Mouse (Mus musculus) retina, postnatal 1 day (tissue): Measurements from ENCODE around the gene Cacna1a.

Experiments used
- DNase-seq: peaks from one replicate; pipeline ENCODE4 v3.0.0-alpha.2; 2012

The Cacna1a gene

DNA sequence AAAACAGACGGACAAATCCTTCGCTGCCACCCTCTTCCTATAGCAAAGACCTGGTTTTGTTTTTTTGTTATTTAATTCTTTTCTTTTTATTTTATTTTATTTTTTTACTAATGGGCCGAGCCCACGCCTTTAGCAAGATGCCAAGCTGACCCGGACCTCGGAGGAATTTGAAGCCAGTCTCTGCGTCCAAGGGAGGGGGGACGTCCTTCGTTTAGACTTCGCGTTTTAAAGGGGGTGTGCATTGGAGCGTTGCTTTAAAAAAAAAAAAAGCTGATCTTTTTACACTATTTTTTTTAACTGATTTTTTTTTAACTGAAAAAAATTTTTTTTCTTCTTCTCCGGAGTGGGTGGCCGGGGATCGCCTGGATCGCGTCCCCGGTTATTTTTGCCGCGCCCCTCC, 26.7 kb downstream of the Cacna1a start:
- no peak for DNase-seq

- peak; percentile 59 for DNase-seq
These were observed 27.2 kb downstream of the Cacna1a start for GRCm38 (mm10) chr8:84415378-84415898.

- no peak for DNase-seq
These were observed 27.8 kb downstream of the Cacna1a start for GRCm38 (mm10) chr8:84416041-84416440.

- no peak for DNase-seq
These were observed 28.7 kb downstream of the Cacna1a start for GRCm38 (mm10) chr8:84416915-84417314.

DNA sequence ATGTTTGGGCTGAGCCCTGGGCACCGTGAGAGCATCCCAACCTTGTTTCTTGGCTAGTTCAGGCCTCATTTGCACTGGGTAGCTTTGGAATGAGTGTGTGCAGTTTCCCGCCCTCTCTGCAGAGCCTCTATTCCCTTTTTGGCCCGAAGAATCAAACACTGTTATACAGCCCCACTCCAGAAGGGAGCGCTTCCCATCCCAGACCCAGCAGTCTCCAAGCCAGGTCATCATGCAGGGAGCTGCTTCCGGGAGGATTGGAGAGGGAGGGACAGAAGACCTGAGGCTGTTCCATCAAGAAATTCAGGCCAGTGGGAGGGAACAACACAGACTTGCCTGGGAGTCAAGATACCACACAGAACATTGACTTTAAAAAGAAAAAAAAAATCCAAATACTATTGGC, 29.6 kb downstream of the Cacna1a start:
- peak; percentile 28 for DNase-seq

GRCm38 (mm10) chr8:84424426-84424825, 36.2 kb downstream of the Cacna1a start:
- no peak for DNase-seq

DNA sequence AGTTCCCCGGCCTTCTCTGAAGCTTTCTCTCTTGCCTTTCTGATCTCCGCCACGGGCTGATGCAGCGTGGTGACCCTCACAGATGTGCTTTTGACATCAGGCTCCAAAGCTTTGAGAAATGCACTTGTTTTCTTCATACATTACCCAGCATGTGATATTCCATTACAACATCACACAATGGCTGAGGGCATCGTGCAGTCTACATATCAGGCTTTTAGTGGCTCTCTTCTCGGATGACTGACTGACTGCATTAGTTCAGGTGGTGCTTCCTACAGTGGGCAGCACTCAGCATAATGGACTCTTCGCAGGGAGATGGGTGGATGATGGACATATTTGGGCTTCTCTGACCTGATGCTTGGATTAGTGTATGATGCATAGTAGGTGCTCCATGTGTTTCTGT, 37.8 kb downstream of the Cacna1a start:
- peak; percentile 50 for DNase-seq

DNA sequence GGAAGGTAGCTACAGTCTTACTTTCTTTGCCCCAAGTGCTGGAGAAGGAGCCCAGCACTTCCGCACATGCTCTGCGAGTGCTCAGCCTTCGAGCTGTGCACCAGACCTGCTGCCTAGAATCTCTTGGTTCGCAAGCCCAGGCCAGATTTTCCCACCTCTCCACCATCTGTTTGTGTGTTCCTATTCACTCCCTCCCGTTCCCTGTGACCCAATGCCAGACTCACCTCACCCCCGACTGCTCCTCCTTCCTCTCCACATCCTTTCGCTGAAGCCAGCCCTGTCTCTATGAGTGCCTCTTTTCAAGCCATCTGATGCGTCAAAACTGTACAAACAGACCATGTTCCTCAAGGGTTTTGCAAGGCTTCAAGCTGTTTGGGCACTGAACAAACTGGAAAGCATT, 38.3 kb downstream of the Cacna1a start:
- no peak for DNase-seq

GRCm38 (mm10) chr8:84428034-84428433, 39.8 kb downstream of the Cacna1a start:
- no peak for DNase-seq

- DNase-seq = no peak
These were observed 40.8 kb downstream of the Cacna1a start for GRCm38 (mm10) chr8:84429014-84429413.

- no peak for DNase-seq
These were observed 41.3 kb downstream of the Cacna1a start for GRCm38 (mm10) chr8:84429492-84429891.

DNA sequence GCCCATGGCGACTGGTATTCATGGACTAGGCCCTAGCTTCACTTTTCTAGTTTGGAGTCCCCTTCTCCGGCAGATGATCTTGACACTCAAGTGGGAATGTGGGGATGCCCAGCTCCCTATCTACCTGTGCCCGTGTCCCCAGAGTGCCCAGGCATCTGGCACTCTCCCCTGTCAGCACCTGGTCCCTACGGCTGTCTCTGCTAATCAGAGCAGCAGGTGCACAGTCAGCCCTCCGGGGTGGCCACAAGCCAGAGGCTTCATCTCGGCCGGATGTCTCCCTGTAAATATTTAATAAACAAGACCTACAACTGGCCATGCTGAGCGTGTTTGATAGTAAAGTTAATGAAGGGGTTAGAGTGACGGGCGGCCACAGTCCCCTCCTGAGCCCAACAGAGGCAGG, 47.1 kb downstream of the Cacna1a start:
- no peak for DNase-seq

- DNase-seq = no peak
These were observed 51.6 kb downstream of the Cacna1a start for GRCm38 (mm10) chr8:84439813-84440212.

GRCm38 (mm10) chr8:84442043-84442442, 53.8 kb downstream of the Cacna1a start:
- peak; percentile 50 for DNase-seq

DNA sequence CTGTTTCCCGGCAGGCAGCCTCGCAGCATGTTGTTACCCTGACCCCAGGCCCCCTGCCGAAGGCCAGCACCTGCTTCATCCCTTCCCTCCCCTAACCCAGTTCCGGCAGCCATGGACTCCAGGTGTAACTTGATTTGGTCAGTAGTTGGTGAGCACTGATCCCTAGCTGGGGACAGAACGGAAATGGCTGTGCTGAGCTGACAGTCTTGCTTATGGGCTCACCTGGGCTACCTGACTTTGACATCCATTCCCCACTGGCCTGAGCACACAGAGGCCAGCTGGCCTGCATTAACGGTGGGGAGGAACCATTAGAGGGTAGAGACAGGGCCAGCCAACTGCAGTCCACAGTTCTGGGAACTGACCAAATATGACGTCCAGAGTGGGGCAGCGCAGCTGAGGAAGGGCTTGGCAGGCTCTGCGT, 58.3 kb downstream of the Cacna1a start:
- DNase-seq = no peak

DNA sequence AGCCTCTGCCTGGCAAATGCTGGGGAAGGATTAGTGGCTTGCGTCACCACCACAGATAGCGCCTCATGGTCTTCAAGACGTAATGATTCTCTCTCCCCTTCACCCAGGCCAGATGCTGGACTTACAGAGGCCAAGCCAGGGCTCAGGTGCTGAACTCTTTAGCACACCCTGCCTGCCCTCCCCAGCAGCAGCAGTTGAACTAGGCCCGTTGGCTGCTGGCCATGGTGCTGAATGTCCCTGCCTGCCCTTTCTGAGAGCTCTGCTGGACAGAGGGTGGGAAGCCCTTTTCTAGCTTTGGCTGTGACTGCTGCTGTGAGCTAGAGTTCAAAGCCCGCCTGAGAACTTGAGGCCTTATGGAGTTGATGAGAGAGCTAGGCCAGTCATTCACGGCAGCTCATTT, 66.3 kb downstream of the Cacna1a start:
- peak; percentile 63 for DNase-seq

GRCm38 (mm10) chr8:84458853-84459252, 70.6 kb downstream of the Cacna1a start:
- DNase-seq = no peak

GRCm38 (mm10) chr8:84459276-84459675, 71.0 kb downstream of the Cacna1a start:
- no peak for DNase-seq

GRCm38 (mm10) chr8:84460698-84461097, 72.5 kb downstream of the Cacna1a start:
- DNase-seq = no peak

DNA sequence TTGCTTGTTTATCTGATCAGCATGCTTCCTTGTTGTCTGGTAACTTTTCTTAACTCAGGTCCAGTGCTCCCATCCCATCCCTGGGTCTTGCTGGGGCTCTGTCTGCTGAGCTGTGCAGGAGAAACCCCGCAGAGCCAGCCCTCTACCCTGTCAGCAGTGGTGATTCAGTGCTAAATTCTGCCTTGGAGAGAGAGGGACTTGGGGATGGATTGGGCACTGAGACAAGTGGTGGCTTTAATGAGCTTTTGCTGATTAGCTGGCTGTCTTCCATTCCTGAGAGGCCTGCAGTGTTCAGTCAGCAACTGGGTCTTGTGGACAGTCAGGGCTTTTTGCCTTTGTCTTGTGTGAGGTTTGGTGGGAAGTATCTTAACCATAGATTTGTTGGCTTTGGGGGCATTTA, 78.7 kb downstream of the Cacna1a start:
- DNase-seq = no peak

- no peak for DNase-seq
These were observed 80.8 kb downstream of the Cacna1a start for GRCm38 (mm10) chr8:84469076-84469475.

DNA sequence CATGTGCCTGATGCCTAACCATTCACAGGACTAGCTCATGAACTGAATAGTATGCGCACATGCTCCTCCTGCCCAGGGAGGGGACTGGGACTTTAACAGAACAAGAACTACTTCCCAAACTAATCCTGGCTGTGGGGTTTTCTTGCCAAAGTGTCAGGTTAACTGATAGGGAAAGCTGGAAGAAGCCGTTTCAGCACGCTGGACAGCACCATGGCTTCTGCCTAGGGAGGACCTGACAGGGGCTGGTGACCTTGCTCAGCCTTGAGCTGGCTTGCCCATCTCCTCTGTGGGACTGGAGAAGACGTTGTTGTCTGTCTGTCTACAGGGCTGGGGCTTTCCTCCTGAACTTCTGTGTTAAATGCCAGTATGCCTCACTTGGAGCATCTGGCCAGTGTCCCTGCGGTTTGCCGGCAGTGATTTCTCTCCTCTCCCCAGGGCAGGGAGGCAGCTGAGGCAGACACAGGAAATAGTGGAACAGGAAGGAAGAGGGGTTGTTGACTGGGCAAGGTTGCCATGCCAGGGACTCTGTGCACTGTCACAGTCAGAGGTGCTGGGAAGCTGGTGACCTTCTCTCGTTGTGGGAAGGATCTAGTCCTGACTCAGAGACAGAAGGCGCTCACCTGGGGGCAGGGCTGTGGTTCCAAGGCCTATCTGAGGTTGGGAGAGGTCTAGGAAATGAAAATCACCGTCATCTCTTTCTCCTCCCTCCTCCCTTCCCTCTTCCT, 83.2 kb downstream of the Cacna1a start:
- DNase-seq = peak; percentile 71

DNA sequence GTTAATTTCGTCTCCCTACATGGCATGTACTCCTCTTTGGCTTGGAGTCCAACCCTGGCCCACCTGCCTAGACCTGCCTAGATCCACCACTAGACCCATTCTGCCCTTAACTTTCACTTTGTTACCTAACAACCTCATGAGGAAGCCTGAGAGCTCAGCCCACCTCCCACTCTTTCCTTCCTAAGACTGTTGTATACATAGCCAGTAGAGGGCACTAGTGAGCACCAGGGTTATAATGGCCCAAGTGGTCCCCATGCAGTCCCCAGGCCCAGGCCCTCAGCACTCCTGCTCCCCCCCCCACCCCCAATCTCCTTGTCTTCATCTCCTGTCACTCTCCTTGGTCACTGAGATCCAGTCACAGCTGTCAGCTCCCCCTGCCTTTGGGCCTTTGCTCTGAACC, 86.2 kb downstream of the Cacna1a start:
- DNase-seq = no peak

DNA sequence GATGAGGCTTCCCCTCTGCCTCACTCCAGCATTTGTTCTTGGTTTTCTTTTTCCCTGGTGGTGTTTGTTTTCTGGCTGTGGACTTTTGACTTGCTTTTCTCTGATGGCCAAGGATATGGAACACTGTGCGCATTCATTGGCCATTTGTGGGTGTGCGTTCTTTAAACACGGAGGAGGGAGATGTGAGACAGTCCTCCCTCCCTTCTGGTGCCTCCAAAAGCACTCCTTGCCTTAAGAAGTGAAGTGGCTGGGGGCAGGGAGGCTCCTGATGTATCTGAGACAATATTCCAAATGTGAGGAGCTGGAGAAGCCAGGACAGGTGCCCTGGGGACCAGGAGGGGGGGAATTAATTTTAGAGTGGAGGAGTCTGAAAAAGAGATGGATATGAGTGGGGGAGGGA, 89.1 kb downstream of the Cacna1a start:
- no peak for DNase-seq

DNA sequence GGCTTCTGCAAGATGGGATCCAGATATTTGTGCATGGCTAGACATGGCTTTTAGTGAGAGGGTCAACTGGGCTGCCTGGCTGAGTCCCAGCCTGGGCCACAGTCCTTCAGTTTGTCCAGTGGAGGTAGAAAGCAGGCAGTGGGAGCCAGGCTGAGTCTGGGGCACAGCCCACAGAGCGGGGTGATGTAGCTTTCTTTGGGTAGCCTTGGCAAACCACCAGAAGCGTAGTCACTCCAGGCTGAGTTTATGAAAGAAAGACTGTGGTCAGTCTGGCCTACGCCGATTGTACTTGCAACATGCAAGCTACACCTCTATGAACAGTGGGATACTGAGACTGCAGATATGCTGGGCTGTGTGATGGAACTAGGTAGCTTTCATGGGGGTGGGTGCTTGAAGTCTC, 94.8 kb downstream of the Cacna1a start:
- no peak for DNase-seq
